Mouse (Mus musculus): Measurements from ENCODE around the gene Rab6a.
"Not testable (repeated sequence)": the region's sequence is repeated elsewhere in the genome, so short reads cannot be mapped to it uniquely, and the experiment has no call there.

The Rab6a gene

GRCm38 (mm10) chr7:100607214-100608129 lies at the start of gene Rab6a:
Gene Rab6a, plus strand, starts transcription at chr7:100607410.
- DNase-seq (ENCODE audit: low spot score) = peak; percentile 98

GRCm38 (mm10) chr7:100559331-100559730 lies 47.9 kb upstream of the Rab6a start:
- no peak for DNase-seq (ENCODE audit: low spot score)

- no peak for DNase-seq (ENCODE audit: low spot score)
These were observed 45.2 kb upstream of the Rab6a start for GRCm38 (mm10) chr7:100561861-100562587.

- not testable (repeated sequence) for DNase-seq (ENCODE audit: low spot score)
These were observed 40.0 kb upstream of the Rab6a start for GRCm38 (mm10) chr7:100567238-100567637.

- DNase-seq (ENCODE audit: low spot score) = no peak
These were observed 37.3 kb upstream of the Rab6a start for GRCm38 (mm10) chr7:100569907-100570306.

- DNase-seq (ENCODE audit: low spot score) = no peak
These were observed 36.1 kb upstream of the Rab6a start for GRCm38 (mm10) chr7:100570930-100571715.

GRCm38 (mm10) chr7:100572061-100572460 lies 35.1 kb upstream of the Rab6a start:
- DNase-seq (ENCODE audit: low spot score) = no peak

- DNase-seq (ENCODE audit: low spot score) = no peak
These were observed 34.5 kb upstream of the Rab6a start for GRCm38 (mm10) chr7:100572704-100573103.

GRCm38 (mm10) chr7:100578794-100579193 lies 28.4 kb upstream of the Rab6a start:
- no peak for DNase-seq (ENCODE audit: low spot score)

- no peak for DNase-seq (ENCODE audit: low spot score)
These were observed 25.0 kb upstream of the Rab6a start for GRCm38 (mm10) chr7:100582235-100582634.

GRCm38 (mm10) chr7:100582727-100583236 lies 24.4 kb upstream of the Rab6a start:
- DNase-seq (ENCODE audit: low spot score) = peak; percentile 91

- no peak for DNase-seq (ENCODE audit: low spot score)
These were observed 17.4 kb upstream of the Rab6a start for GRCm38 (mm10) chr7:100589816-100590215.

GRCm38 (mm10) chr7:100590504-100590844 lies 16.7 kb upstream of the Rab6a start:
- no peak for DNase-seq (ENCODE audit: low spot score)

- DNase-seq (ENCODE audit: low spot score) = peak; percentile 87
These were observed 16.2 kb upstream of the Rab6a start for GRCm38 (mm10) chr7:100590845-100591521.

GRCm38 (mm10) chr7:100591522-100591852 lies 15.7 kb upstream of the Rab6a start:
- no peak for DNase-seq (ENCODE audit: low spot score)

- no peak for DNase-seq (ENCODE audit: low spot score)
These were observed 13.9 kb upstream of the Rab6a start for GRCm38 (mm10) chr7:100593349-100593748.

GRCm38 (mm10) chr7:100600211-100600610 lies 7.0 kb upstream of the Rab6a start:
- no peak for DNase-seq (ENCODE audit: low spot score)

- peak; percentile 57 for DNase-seq (ENCODE audit: low spot score)
These were observed 1.0 kb downstream of the Rab6a start, which contains the start of gene Mrpl48 for GRCm38 (mm10) chr7:100608130-100608741. Gene Mrpl48, minus strand, starts transcription at chr7:100608301.

- DNase-seq (ENCODE audit: low spot score) = no peak
These were observed 1.7 kb downstream of the Rab6a start for GRCm38 (mm10) chr7:100608910-100609309.

GRCm38 (mm10) chr7:100616121-100616857 lies 9.1 kb downstream of the Rab6a start:
- DNase-seq (ENCODE audit: low spot score) = no peak

All from layer of hippocampus, adult 11-12 months (tissue).